Mouse (Mus musculus) cerebellum, postnatal 36 days (tissue): Measurements from ENCODE around the gene B9d2.
"Not testable (repeated sequence)": the region's sequence is repeated elsewhere in the genome, so short reads cannot be mapped to it uniquely, and the experiment has no call there.

ENCODE experiments used
- DNase-seq, 2 experiments: peaks; one replicate each; pipeline ENCODE4 v3.0.0; 2021 to 2022; ENCODE audit warnings: mixed read lengths in 2 of 2

B9d2 gene

GRCm38 (mm10) chr7:25704716-25705364 is 24.3 kb downstream of the B9d2 start:
- DNase-seq, result no peak

GRCm38 (mm10) chr7:25705801-25706251 is 25.2 kb downstream of the B9d2 start:
- DNase-seq, result peak; percentile 51 to 56

DNA sequence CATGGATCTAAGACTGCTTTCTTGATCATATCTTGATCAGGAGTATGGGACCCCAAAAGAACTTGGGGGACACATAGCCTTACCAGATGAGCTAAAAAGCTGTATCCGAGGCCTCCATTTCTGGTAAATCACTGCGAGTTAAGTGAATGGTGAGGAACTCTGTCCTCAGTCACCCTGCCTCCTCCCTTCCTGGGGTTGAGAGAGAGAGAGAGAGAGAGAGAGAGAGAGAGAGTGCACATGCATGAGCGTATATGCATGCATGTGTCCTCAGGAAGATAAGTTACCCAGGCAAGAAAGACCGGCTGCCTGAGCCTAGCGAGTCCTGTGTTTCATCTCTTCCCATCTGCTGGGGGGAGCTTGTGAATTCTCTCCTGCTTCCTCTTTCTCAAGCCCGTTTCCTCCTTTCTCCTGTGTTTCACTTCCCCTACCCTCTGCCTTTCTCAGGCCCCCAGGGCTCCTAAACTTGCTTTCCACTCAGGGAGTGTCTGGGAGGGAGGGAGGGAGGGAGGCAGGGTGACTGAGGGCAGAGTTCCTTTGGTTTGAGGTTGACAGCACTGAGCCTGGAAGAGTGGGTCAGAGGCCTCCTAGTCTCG is 26.1 kb downstream of the B9d2 start:
- no peak for DNase-seq

- no peak for DNase-seq
These were observed 27.2 kb downstream of the B9d2 start for GRCm38 (mm10) chr7:25707581-25708292.

DNA sequence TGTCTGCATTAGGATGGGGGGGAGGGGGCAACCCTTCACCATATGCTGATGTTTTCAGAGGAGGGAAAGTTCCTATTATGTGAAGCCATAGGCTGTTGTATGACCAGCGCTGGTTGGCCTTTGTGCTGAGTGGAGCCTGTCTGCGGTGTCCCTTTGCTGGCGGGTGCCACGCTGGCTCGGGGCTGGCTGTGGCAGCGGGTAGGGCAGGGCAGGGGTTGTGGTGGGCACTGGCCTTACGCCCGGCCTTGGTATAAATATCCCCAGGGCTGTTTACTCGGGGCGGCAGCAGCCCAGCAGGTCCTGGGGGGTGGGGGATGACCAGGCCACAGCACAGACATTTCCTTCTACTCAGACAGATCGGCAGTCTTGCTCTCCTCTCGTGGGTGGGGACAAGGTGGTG is 29.4 kb downstream of the B9d2 start:
- DNase-seq, result no peak

GRCm38 (mm10) chr7:25710519-25711130 is 30.0 kb downstream of the B9d2 start:
- DNase-seq, result no peak

DNA sequence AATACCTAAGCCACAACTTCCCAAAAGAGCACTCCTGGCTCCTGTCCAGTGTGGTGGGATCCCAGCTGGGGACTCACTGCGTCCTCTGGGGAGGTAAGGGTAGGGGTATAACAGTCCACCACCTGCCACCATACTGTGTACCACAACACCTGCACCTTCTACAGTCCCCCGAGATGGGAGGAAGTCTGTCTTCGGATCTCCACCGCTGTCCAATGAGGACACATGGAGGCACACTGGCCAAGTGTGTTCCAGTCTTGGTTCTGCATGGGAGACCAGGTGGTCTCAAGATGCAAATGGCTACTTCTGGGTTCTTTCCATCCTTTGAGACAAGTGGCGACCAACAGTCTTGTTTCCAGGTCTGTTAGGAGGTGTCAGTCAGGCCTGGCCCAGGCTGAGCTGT is 30.6 kb downstream of the B9d2 start:
- DNase-seq, result no peak

DNA sequence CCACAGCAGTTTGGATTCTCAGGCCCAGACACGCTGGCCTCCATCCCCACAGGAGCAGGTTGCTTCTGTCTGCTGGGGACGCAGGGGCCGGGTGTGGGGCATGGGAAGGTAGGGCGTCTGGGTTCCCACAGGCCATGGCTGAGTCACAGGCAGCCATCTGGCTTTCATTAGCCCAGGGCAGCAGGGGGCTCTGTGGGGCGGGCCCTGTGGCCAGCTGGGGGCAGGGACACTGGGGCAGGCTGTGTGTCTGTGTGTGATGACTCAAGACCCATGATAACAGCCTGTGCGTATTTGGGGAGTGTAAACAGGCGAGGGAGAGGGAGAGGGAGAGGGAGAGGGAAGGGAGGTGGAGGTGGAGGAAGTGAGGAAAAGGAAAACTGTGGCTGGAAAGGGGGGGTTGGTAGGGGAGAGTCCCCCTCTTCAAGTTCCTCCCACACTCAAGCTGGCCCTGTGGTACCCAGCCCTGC is 31.2 kb downstream of the B9d2 start:
- peak; percentile 69 to 76 for DNase-seq

DNA sequence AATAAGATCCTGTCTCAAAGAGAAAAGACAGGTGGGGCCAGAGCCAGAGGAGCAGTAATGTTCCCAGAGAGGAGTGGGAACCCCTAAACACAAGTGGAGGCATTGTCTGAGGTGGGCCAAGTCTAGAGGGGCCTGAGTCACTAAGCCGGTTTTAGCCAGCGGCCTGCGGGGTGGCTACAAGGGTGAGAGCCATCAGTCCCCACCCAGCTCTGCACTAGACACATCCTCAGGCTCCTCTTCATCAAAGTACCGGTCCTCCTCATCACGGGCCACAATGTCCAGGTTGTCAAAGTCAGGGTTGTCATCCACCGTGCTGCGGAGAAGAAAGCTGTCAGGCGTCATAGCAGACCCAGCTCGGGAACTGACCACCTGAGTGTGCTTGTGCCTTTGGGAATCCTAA is 32.2 kb downstream of the B9d2 start:
- DNase-seq, result no peak

GRCm38 (mm10) chr7:25714581-25714980 is 34.0 kb downstream of the B9d2 start:
- DNase-seq, result no peak

DNA sequence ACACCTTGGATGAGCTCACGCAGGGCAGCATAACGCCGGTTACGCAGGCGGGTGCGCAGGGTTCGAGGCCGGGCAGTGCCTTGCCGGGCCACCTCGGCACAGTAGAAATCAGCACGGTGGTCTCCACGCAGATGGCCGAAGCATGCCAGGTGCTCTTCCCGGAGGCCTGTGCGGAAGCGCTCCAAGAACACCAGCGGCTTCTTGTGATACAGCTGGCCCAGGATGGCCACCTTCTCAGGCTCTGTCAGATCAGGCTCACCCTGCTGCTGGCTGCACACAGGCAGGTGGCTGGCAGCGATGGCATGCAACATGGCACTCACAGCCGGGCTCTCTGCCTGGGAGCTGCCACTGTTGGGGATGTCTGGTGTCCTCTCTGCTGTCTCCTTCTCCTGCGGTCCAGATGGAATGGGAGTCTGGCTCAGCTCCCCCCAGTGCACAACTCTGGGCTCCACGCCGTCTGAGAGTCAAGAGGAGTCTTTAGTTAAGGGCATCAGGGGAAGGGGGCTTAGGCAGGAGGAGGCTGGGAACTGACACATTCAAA is 35.2 kb downstream of the B9d2 start:
- DNase-seq, result no peak

- DNase-seq, result no peak
These were observed 36.9 kb downstream of the B9d2 start for GRCm38 (mm10) chr7:25717478-25717877.

GRCm38 (mm10) chr7:25718788-25719417 is 38.3 kb downstream of the B9d2 start, which contains the start of gene Ccdc97:
Gene Ccdc97 (minus strand): TSS chr7:25719088.
- peak; percentile 92 to 96 for DNase-seq

DNA sequence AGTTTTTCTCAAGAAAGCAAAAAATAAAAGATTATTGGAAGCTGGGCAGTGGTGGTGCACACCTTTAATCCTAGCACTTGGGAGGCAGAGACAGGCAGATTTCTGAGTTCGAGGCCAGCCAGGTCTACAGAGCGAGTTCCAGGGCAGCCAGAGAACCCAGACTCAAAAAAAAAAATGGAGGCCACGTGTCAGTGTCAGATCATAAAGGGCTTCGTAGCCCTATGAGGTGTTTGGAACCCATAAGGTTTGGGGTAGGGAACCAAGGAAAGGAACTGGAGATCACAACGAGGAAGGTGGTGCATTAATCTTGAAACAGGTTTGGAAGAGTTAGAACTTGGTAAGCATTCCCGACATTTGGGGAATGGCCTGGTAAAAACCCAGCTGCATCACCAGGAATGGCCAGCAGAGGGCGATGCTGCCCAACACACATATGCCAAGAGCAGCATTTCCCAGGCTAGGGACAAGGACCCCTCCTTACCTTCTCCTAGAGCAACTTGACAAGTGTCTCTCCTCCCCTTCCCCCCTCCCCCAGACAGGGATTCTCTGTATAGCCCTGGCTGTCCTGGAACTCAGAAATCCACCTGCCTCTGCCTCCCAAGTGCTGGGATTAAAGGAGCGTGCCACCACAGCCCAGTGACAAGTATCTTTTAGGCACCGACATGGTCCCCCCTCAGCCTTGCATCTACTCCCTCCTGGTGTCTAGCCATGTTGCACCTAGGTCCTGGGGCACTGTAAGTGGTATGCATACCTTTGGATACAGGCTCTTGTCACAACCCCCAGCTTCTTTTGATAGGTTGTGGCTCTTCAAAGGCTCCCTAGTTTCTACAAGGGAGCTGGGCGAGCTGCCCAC is 39.4 kb downstream of the B9d2 start:
- peak; percentile 77 to 85 for DNase-seq

- DNase-seq, result no peak
These were observed 40.2 kb downstream of the B9d2 start for GRCm38 (mm10) chr7:25720760-25721159.

DNA sequence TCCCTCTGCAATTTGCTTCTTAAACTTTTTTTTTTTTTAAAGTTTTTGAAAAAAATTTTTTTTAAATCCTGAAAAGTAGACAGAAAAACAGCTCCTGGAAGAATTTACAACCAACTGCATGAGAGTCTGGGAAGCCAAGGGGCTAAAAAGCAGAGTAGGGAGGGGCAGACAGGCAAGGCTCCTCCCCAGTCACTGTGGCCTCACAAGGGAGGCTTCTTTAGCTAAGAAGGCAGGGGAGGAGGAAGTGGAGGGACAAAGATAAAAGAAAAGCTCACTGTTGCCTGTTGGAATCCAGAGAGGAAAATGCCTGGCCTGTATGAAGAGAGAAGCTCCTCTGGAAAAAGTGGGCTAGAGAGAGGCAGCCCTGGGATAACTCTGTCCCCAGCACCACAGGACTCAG is 41.2 kb downstream of the B9d2 start:
- DNase-seq, result not testable (repeated sequence)

DNA sequence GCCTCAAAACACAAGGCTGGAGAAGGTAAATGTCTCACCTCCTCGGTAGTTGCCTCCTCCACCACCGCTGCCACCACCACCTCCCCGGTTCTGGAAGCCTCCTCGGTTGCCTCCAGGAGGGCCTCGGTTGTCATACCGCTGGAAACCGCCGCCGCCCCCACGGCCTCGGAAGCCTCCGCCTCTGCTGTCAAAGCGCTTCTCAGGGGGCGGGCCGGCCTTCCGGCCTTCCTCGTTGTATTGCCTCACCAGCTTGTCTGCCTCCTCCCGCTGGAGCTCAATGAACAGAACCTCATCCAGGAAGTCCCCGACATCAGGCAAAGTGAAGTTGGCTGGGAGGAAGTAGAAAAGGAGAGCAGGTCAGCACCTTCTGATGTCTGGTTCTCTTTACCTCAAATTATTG is 45.3 kb downstream of the B9d2 start:
- no peak for DNase-seq

- DNase-seq, result no peak
These were observed 47.2 kb downstream of the B9d2 start for GRCm38 (mm10) chr7:25727800-25728199.

GRCm38 (mm10) chr7:25729396-25729795 is 48.8 kb downstream of the B9d2 start:
- DNase-seq, result no peak

DNA sequence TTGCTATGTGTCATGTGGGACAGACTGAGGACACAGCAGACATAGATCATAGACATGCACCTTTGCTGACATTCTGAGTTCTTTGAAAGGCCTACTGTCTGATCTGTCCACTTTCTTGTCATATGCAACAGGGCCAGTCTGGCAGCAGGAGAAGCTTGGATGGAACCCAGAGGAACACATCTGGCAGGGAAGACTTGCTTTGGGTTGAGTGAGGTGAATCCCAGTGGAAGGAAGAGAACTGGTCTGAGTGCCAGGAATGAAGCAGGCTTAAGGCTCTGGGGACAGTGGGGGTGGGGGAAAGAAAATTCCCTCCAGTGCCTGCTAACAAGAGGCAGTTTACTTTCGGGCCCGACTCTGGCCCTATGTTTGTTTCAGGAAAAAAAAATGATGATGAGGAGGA is 49.3 kb downstream of the B9d2 start:
- no peak for DNase-seq

- DNase-seq, result no peak
These were observed 50.9 kb downstream of the B9d2 start for GRCm38 (mm10) chr7:25731294-25732055.
